Mouse (Mus musculus) mouse trophoblast stem cell (cell line): ENCODE measurements around the gene Gm17019.
"Not testable (repeated sequence)": the region's sequence is repeated elsewhere in the genome, so short reads cannot be mapped to it uniquely, and the experiment has no call there.

ENCODE experiments used
- in situ Hi-C, 2 experiments: fragments of 300-500 bp; cut with MseI, MboI; formaldehyde crosslinking; loops; 2 replicates in 1 of 2; 3 replicates in 1 of 2; pipeline ENCODE4 v1.15.1; 2025

Gm17019 gene

DNA sequence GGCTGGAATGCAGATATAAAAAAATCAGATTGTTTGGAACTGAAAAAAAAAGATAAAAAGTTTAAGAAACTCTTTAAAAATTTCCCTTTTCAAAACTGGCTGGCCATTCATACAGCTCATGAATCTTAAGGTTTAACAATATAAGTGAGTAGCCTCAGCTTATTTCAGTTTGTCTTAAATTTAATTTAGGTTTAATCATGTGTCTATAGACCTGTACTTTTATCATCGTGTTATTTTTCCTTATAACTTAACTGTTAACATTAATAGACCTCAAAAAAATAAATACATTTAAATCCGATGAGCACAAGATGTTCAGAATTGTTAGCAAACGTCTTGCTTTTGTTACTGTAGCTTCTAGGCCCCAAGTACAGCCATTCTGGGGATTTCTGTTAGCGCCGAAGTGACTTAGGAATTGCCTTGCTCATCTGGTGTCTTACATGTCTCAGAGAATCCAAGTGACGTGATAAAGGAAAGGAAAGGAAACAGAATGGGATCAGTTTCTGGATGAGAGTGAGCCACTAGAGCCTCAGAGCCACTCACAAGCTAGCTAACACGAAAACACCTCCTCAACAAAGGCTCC lies 36.0 kb downstream of the Gm17019 start:
- in situ Hi-C loops, result not testable (repeated sequence)

DNA sequence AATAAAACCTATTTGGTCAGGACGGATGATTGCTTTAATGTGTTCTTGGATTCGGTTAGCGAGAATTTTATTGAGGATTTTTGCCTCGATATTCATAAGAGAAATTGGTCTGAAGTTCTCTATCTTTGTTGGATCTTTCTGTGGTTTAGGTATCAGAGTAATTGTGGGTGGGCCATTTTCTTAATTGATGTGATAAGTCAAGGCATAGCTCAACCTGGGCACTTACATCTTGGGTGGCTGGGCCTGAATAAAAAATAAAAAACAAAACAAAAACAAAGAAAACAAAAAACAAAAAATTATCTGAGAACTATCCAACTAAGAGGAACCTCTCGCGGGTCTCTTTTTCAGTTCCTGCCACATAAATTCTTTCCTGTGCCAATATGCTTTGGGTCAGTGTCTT lies 38.7 kb downstream of the Gm17019 start:
- in situ Hi-C loops, result not testable (repeated sequence)

DNA sequence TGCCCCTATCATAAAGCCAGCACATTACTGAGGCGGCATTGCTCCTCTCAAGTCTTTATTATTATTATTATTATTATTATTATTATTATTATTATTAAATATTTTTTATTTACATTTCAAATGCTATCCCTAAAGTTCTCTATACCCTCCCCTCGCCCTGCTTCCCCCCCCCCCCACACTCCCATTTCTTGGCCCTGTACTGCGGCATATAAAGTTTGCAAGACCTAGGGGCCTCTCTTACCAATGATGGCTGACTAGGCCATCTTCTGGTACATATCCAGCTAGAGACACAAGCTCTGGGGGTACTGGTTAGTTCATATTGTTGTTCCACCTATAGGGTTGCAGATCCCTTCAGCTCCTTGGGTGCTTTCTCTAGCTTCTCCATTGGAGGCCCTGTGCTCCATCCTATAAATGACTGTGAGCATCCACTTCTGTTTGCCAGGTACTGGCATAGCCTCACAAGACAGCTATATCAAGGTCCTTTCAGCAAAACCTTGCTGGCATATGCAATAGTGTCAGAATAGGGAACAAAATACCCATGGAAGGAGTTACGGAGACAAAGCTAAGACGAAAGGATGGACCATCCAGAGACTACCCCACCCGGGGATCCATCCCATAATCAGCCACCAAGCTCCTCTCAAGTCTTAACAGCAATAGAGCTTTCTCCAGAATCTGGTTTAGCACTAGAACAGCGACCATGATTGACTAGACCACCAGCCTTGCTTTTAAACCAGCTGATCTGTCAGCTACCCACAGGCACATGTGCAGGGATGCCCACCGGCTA lies 42.2 kb downstream of the Gm17019 start:
- in situ Hi-C loops, result not testable (repeated sequence)

DNA sequence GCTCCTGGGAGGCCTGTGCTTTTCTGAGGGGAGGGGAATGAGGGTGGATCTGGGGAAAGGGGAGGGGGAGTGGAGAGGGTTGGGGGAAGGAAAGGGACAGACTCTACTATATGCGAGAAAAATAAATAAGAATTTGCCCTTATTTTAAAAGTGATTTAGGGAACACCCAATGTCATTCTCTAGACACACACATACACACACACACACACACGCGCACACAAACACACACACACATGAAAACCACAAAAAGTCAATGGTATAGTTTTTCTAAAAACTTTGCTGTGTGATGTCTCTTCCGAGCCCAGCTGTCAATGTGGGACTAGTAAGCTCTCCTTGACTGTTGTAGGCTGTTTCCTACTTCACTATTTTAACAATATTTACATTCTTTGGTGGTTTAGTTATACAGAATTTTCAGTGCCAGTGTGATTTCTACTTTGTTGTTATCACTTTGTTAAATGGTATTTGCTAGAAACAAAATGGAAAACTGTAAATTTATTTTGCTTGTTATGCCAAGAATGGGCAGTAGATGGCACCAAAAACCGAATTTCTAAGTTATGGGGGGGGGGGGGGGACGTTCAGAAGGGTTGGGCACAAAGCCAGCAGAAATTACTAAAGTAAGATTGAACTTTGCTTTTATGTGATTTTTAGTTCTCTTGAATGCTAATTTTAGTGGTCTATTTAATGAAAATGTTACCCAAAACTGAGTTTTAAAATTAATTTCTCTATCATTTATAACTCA lies 46.0 kb downstream of the Gm17019 start:
- in situ Hi-C loops, result not testable (repeated sequence)
